Mouse (Mus musculus) thymus, postnatal 10 days (tissue): ENCODE data around the gene Npepps.
A peak's percentile ranks its signal among the peaks of the same experiment; 100 is the strongest.

Source experiments
- DNase-seq, 2 experiments: peaks; one replicate each; pipeline ENCODE4 v3.0.0; 2021; ENCODE audit warnings: low spot score in 2 of 2

Npepps gene

DNA sequence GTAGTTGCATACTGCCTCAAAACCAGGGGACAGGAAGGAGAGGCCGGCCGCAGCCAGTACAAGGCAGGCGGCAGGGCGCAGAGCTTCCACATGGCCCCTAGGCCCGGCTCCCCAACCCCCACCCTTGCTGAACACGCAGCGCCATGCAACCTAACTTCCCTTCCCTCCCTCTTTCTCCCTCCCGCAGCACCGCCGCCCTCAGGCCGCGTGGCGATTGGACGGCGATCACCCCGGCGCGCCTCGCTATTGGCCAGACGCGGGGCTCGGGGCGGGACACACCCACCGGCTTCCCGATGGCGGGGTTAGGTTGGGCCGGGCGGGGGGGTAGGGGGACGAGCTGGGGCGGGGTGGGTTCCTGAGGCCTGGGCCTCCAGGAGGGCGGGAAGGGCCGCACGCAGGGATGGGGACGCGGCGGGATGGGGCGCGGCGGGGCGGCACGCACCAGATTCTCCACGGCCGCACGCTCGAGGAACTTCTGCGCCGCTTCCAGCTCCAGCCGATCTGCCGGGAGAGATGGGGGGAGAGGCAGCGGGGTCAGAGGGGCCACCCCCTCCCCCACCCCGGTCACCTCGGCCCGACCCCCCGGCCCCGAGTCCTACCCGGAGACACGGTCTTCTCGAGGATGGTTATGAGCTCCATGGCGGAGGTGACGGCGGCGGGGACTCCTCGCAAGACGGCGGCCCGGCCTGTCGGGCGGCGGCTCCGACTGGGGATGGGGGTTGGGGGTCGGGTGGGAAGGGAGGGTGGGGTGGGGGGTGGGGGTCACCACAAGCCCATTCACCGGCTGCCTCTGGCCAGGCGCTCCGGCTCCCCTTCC is 93.3 kb downstream of the Npepps start:
- peak; percentile 98 to 99 for DNase-seq

DNA sequence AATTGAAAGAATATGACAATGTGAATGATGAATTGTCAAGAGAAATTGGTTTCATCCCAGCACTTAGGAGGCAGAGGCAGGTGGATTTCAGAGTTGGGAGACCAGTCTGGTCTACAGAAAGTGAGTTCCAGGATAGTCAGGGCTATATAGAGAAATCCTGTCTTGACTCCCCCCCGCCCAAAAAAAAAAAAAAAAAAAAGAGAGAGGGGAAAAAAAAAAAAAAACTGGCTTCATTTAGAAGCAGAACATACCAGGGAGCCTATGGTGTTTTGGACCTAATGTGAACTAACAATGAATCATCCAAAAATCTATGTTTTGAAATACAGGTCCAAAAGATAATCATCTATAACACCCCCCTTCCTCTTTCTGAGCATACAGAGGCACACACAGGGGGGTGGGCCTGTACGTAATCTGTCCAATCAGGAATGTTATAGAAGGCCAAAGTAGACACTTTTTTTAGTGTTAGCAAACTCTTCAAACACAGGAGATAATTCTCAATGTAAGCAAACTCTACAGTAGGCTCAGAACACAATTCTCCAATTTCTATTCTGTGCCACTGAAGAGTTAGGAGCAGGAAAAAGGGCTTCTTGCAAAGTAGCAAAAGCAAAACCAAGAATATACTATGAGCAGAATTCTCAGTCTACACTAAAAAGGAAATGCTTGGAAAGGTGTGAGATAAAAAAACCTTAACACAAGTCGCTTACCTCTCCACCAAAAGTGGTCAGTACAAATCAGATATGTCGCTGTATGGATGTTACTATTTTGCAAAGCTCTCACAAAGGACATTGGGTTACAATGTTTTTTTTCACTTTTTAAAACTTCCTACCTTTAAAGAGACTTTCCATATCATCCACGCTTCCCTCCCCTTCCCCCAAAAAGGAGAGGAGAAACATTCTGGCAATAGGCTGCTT is 94.5 kb downstream of the Npepps start:
- no peak for DNase-seq

DNA sequence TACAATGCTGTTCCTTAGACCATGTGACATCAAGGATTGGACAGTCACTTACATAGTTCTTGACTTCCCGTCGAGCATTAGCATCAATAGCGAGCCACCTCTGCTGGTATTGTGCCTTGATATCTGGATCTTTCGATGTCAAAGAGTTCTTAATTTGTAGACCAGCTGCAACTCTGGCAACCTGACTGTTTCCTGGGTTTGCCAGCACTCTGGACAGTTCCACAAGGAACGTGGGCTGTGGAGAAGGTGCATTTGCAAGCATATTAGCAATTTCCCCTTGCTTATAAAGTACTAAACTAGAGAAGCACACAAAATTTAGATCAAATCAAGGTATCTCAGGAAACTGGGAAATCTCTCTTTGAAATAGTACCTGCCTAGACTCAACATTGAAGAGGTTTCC is 95.6 kb downstream of the Npepps start:
- no peak for DNase-seq

DNA sequence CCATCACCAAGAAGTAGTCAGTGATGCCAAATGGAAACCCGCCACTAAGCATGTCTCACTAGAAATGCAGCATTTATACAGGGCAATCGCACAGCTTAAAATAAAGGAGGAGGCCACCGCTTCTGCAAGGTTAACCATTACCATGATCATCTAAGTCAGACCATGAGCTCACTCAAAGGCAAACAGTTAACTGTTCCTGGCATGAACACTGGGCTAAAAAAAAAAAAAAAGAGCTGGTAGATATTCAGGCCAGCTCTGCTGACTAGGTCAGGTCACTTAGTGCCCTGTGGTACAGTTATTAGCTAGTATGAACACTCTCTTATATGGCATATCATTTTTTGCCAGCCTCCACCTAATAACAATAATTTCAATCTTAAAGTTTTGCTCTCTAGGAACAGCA is 98.0 kb downstream of the Npepps start:
- no peak for DNase-seq

DNA sequence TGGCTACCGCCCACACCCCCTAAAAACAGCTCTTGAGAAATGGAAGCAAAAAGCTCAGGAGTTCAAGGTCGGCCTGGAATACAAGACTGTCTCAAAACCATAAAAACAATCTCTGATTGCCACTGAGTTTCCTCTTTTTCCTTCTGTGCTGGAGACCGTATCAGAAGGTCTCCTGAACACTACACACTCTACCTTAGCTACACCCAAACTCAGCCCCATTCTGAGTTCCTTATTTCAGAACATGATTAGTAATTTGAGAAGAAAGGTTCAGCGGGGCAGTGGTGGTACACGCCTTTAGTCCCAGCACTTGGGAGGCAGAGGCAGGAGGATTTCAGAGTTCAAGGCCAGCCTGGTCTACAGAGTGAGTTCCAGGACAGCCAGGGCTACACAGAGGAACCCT is 99.4 kb downstream of the Npepps start:
- DNase-seq: no peak

DNA sequence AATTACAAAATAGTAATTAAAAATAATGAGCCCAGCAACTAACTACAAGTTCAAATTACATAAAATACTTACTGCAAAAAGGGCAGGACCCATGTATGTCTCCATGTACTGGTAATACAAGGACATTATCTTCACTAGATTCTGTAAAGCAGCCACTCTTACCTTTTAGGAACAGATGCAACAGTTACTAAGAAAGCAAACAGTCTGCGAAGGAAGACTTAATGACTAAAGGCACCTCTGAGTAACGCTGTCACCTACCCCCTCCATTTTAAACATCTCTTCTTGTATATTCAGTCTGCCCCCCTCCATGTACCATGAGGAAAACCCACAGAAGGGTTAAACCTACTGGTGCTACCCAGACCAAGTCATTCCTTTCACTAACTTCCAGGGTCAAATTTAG is 102.2 kb downstream of the Npepps start:
- DNase-seq: no peak

DNA sequence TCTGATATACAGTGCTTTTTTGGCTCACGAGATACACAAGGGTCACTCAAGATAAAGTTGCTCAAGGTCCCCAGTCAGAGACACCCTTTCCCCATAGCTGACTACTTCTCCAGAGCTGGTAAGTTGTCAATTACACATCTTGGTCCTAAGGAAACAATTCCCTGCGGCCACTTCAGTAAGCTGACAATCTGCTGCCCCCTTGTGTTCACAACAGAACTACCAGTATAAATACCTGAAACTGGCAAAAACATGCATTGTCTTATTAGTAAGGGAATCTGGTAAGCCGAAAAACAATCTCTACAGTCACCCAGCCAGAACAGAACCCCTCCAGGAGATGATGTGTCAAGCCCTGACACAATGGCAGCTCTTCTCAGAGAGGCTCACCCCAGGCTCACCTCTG is 103.6 kb downstream of the Npepps start:
- DNase-seq: peak in 1 of 2 experiments; percentile 51

DNA sequence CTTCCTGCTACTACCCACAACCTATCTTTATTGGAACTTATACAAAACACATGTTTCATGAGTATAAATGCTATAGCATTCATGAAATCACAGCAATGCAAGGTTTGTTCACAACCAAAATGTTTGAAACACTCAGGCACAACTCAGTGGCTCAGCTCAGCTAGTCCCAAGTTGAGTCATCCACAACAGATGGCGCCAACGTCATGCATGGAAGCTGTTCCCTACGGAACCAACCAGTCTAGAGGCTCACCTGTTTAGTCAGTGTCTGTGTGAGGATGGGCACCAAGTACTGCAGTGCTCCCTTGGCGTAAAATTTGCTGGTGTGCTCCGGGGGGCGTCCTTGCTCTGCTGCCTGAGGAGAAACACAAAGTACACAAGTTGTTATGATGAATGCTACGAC is 104.9 kb downstream of the Npepps start:
- no peak for DNase-seq

DNA sequence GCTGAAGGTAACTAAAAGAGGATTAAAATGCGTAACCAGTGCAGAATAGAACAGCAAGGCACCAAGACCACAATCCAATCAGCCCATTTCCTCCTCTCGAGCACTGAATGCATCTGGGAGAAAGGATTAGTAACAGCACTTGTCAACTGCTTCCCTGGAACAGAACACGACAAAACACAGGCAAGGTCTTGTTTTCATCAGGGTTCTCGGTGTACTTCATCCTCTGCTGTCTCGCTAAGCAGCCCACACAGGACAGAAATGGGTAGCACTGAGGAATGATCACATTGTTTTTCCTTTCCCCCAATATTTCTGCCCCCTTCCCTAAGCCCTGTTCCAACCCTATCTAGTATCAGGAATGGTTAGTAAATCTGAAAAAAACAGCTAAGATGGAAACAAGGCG is 120.1 kb downstream of the Npepps start:
- no peak for DNase-seq

DNA sequence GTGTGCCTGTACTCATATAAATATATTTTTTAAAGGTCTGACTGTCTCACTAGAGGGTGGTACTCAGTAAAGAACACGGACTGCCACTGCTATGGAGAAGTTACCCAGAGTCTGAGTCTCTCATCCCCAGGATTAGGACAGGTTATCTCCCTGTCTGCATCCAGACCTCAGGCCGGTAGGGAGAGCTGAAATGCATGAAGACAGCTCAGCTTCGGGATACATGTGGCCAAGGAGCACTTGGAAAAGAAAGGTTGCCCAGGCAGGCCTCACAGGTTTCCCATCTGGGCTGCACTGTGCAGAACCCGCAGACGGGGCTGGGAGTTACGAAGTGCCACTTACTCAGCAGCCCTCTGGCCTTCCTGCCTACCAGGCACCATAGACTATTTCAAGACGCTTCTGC is 123.4 kb downstream of the Npepps start:
- no peak for DNase-seq
